Mouse (Mus musculus): ENCODE data around the gene Dlx6. TPM values are rescaled to one million over a fixed set of nuclear protein-coding genes. Genes with fewer than 3 reads are reported as not detected.

Dlx6 gene
- polyA plus RNA-seq, 1 experiment from 2014 or later, result not detected

DNA sequence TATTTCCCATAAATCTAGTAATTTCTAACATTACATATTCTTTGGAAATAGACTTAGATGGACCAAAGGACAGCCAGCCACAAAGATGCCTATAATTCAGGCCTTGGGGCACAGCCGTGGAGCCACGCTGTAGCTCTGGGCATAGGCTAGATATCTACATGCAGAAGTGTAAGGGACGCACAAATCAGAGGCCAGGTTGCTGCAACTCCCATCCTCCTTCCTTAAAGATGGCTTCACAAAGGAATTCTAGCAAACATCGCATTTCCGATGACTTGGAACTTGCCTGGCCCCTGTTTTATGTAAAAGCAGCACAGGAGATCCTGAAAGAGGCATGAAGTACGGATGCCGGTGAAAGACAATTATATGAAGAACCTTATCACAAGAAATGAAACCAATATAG is 13.6 kb downstream of the Dlx6 start:
- no peak overlapping the region for H3K27ac ChIP-seq (replicated peaks; ENCODE audit: low read depth, low read length)
- WGBS, result 3% methylated on average over 7 of the region's 7 CpGs
- no peak overlapping the region for H3K4me2 ChIP-seq (ENCODE audit: low read length)

DNA sequence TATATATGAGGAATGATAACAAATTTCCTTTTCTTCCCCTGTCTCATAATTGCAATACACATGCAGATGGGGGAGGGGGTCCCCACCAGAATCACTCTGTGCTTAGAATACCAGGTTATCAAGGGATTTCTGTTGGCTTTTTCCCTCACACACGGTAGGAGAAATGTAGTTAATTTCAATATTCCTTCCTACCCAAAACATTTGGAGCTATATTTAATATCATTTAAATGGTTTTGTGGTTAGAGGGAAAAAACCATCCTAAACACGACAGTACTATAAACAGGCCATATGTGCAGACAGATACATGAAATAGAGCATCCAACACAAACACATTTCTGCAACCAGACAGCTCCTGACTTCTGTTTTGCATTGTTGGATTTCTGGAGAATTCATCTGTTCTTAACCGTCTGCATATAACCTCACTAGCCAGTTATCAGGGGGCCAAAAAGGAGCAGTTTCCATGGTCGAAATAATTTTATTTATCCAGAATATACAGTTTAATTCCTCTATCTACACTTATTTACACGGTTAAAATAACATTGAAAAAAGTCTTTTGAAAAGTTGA is 14.3 kb downstream of the Dlx6 start:
- DNase-seq, result peak; percentile 35

More for the DNA sequence above, 13.6 kb downstream of the Dlx6 start:
- Histone ChIP-seq H3K4me1 (ENCODE audit: control insufficient read depth, insufficient read depth, low read length) (peaks cover 6% of the 10 kb centered on the region), H3K27me3 (ENCODE audit: control insufficient read depth, insufficient read depth, low read length) (peaks cover 98% of the 10 kb centered on the region), H3K4me3 (replicated peaks; ENCODE audit: low read depth, low read length) (no peak overlapping the region), H3K36me3 (ENCODE audit: control insufficient read depth, insufficient read depth, low read length) (no peaks in the 10 kb centered on the region), H3K9ac (replicated peaks; ENCODE audit: low read length) (0 out of 2 replicates have a peak overlapping the region, but pooled peaks have one; percentile 2), H3K9me3 (ENCODE audit: control insufficient read depth, low read length) (no peaks in the 10 kb centered on the region)
- ATAC-seq (ENCODE audit: low FRiP score, low TSS enrichment) (no peak), DNase-seq (peak; percentile 31)

DNA sequence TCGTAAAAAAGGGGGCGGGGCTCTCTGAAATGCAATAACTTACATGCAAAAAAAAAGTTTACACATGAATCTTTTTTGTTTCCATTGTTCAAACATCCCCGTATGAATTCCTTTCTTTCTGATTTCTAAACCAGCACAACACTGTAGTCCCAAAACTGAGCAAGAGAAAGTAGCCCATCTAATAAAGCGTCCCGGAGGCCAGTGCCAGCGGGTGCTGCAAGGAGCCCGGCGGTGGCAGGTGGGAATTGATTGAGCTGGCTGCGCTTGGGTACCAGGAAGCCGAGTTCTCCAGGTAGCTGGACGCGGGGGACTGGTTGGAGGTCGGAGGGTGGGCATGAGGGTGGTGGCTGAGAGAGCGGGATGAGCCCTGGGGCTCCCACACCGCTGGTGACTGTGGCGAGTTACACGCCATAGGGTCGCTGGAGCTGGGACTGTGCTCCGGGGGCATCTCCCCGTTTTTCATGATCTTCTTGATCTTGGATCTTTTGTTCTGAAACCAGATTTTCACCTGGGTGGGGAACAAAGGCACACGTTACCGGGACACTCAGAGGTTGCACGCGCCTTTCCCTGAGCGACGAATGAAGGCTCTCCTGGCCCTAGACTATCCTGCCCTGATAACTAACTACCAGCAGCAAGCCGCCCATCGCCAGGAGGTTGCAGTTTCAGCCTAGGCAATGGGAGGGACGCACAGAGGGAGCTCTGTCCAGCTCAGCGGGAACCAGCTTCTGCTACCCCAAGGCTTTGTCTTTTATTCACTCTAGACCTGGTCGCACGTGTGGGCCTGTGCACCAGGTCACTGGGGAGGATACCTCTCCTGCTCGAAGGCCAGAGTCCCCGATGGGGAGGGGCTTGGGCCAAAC is 15.1 kb downstream of the Dlx6 start:
- H3K27me3 ChIP-seq (ENCODE audit: control insufficient read depth, insufficient read depth, low read length), result peaks cover 98% of the 10 kb centered on the region
- no peaks in the 10 kb centered on the region for H3K9me3 ChIP-seq (ENCODE audit: control insufficient read depth, low read length)
- no peaks in the 10 kb centered on the region for H3K36me3 ChIP-seq (ENCODE audit: control insufficient read depth, insufficient read depth, low read length)
- H3K27ac ChIP-seq (replicated peaks; ENCODE audit: low read depth, low read length), result no peak overlapping the region
- no peak overlapping the region for H3K9ac ChIP-seq (replicated peaks; ENCODE audit: low read length)
- ATAC-seq (ENCODE audit: low FRiP score, low TSS enrichment) (0 out of 2 replicates have a peak, but pooled peaks have one; percentile 5), DNase-seq (peak; percentile 39)
- 1% methylated on average over 34 of the region's 34 CpGs for WGBS
- 0 out of 2 replicates have a peak overlapping the region, but pooled peaks have one; percentile 8 for H3K4me3 ChIP-seq (replicated peaks; ENCODE audit: low read depth, low read length)
- H3K4me1 ChIP-seq (ENCODE audit: control insufficient read depth, insufficient read depth, low read length), result peaks cover 8% of the 10 kb centered on the region
- H3K4me2 ChIP-seq (ENCODE audit: low read length), result peak overlapping the region; percentile 10; the same call in 1 of the 2 replicates

More for the DNA sequence above, 14.3 kb downstream of the Dlx6 start:
- no peak for ATAC-seq (ENCODE audit: low FRiP score, low TSS enrichment)
- no peak overlapping the region for H3K27ac ChIP-seq (replicated peaks; ENCODE audit: low read depth, low read length)
- H3K9ac ChIP-seq (replicated peaks; ENCODE audit: low read length), result no peak overlapping the region
- peaks cover 8% of the 10 kb centered on the region for H3K4me1 ChIP-seq (ENCODE audit: control insufficient read depth, insufficient read depth, low read length)
- WGBS, result 5% methylated on average over 5 of the region's 5 CpGs
- H3K36me3 ChIP-seq (ENCODE audit: control insufficient read depth, insufficient read depth, low read length), result no peaks in the 10 kb centered on the region
- H3K9me3 ChIP-seq (ENCODE audit: control insufficient read depth, low read length), result no peaks in the 10 kb centered on the region
- H3K27me3 ChIP-seq (ENCODE audit: control insufficient read depth, insufficient read depth, low read length), result peaks cover 98% of the 10 kb centered on the region
- H3K4me2 ChIP-seq (ENCODE audit: low read length), result no peak overlapping the region
- no peak overlapping the region for H3K4me3 ChIP-seq (replicated peaks; ENCODE audit: low read depth, low read length)

DNA sequence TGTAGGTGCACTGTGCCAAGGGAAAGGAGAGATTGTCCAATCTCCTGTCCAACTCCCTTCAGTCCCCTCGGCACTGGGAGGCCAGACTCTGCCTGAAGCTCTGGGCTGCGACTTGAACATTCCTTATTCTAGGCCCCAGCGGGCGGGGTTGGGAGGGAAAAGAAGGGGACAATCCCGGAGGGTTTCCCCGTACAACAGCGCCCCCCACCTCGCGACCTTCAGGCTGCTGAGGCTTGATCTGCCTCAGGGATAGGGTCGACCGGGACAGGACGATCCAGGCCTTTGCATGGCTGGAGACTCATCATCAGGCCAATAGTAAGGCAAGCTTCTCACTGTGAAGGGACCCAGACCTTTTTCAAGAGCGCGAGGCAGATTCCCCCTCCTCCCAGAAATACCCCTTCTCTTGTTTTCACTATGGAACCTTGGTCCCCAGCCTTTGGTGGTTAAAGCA is 15.7 kb downstream of the Dlx6 start:
- no peak for ATAC-seq (ENCODE audit: low FRiP score, low TSS enrichment)
- Histone ChIP-seq H3K27ac (replicated peaks; ENCODE audit: low read depth, low read length) (no peak overlapping the region), H3K27me3 (ENCODE audit: control insufficient read depth, insufficient read depth, low read length) (peaks cover 98% of the 10 kb centered on the region), H3K9me3 (ENCODE audit: control insufficient read depth, low read length) (no peaks in the 10 kb centered on the region), H3K4me3 (replicated peaks; ENCODE audit: low read depth, low read length) (0 out of 2 replicates have a peak overlapping the region, but pooled peaks have one; percentile 8), H3K36me3 (ENCODE audit: control insufficient read depth, insufficient read depth, low read length) (no peaks in the 10 kb centered on the region), H3K9ac (replicated peaks; ENCODE audit: low read length) (no peak overlapping the region; the same call in 1 of the 2 replicates), H3K4me1 (ENCODE audit: control insufficient read depth, insufficient read depth, low read length) (peaks cover 8% of the 10 kb centered on the region), H3K4me2 (ENCODE audit: low read length) (peak overlapping the region; percentile 10)
- under 1% methylated on average over 14 of the region's 14 CpGs for WGBS
- peak; percentile 42 for DNase-seq

DNA sequence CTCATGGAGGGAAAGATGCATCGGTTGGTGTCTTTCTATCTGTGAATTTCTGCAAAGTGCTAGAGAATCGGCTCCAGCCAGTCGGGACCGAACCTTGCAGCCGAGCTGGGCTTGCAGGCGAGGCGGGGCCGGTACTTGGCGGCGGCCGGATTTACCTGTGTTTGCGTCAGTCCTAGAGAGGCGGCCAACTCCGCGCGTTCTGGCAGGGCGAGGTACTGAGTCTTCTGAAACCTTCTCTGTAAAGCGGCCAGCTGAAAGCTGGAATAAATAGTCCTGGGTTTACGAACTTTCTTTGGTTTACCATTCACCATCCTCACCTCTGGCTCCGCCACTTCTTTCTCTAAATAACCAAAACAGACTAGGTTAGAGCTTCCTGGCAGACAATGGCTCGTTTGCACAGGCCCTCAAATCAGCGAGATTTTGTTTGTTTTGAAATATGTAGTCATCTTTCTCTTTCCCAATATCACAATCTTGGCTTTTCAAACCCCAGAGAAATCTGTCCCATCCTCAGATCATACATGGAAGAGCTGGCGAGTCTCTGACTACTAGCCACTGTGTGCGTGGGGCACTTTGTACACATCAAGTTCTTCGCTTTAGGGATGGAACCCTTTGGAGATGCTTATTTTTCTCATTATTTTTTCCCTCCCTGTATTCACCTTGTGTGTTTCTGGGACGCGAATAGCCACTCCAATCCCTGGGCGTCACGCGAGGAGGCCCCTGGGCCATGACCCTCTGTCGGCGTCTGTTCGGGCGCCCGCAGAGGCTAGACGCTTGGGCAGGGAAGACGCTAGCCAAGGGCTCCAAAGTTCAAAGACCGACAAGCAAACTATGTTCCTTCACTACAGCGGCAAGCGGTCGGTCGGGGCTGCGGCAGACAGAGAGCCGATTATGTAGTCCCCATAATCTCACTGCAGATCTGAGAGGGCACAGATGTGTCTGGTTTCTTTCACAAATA is 16.5 kb downstream of the Dlx6 start:
- H3K9me3 ChIP-seq (ENCODE audit: control insufficient read depth, low read length), result no peaks in the 10 kb centered on the region
- no peak overlapping the region for H3K4me2 ChIP-seq (ENCODE audit: low read length)
- under 1% methylated on average over 44 of the region's 44 CpGs for WGBS
- H3K4me3 ChIP-seq (replicated peaks; ENCODE audit: low read depth, low read length), result peak overlapping the region; percentile 39
- peaks cover 8% of the 10 kb centered on the region for H3K4me1 ChIP-seq (ENCODE audit: control insufficient read depth, insufficient read depth, low read length)
- H3K27me3 ChIP-seq (ENCODE audit: control insufficient read depth, insufficient read depth, low read length), result peaks cover 98% of the 10 kb centered on the region
- ATAC-seq (ENCODE audit: low FRiP score, low TSS enrichment) (no peak), DNase-seq (peak; percentile 54)
- no peak overlapping the region for H3K9ac ChIP-seq (replicated peaks; ENCODE audit: low read length)
- H3K27ac ChIP-seq (replicated peaks; ENCODE audit: low read depth, low read length), result no peak overlapping the region
- no peaks in the 10 kb centered on the region for H3K36me3 ChIP-seq (ENCODE audit: control insufficient read depth, insufficient read depth, low read length)

DNA sequence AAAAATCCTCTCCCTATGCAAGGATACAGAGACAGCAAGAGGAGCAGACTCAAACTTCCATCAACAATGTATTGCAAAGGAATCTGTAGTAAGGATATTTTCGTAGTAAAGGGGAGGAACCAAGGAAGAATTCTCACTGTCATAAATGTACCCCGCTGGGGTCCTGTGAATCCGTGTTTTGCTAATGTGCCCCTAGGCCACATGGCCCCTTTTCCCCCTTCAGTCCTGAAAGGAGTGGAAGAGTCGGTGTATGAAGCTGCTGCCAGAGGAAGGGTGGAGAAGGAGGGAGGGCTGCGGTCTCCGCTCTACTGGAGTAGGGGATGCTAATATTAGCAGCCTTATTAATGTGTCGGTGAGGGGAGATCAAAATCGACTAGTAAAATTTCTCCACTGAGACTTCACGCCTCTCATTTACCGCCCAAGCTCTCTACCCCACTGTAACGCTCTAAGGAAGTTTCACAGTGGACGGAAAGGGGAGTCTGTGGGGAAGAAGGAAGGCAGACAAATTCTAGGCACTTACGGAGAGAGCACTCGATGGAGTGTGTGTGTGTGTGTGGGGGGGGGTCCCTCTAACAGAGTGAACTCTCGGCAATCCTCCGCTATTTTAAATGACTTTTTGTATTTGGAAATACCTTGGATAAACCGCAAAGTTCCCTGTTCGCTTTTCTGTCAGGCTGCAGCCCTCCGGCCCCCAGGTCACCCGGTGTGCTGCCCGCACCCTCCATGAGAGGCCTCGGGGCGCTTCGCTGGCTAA is 17.4 kb downstream of the Dlx6 start:
- Histone ChIP-seq H3K27me3 (ENCODE audit: control insufficient read depth, insufficient read depth, low read length) (peaks cover 91% of the 10 kb centered on the region), H3K27ac (replicated peaks; ENCODE audit: low read depth, low read length) (no peak overlapping the region), H3K4me2 (ENCODE audit: low read length) (peak overlapping the region; percentile 78), H3K36me3 (ENCODE audit: control insufficient read depth, insufficient read depth, low read length) (no peaks in the 10 kb centered on the region), H3K9me3 (ENCODE audit: control insufficient read depth, low read length) (no peaks in the 10 kb centered on the region), H3K4me3 (replicated peaks; ENCODE audit: low read depth, low read length) (peak overlapping the region; percentile 39), H3K9ac (replicated peaks; ENCODE audit: low read length) (no peak overlapping the region; the same call in 1 of the 2 replicates), H3K4me1 (ENCODE audit: control insufficient read depth, insufficient read depth, low read length) (peaks cover 8% of the 10 kb centered on the region)
- DNase-seq (peak; percentile 31), ATAC-seq (ENCODE audit: low FRiP score, low TSS enrichment) (no peak)
- WGBS, result 1% methylated on average over 24 of the region's 24 CpGs

DNA sequence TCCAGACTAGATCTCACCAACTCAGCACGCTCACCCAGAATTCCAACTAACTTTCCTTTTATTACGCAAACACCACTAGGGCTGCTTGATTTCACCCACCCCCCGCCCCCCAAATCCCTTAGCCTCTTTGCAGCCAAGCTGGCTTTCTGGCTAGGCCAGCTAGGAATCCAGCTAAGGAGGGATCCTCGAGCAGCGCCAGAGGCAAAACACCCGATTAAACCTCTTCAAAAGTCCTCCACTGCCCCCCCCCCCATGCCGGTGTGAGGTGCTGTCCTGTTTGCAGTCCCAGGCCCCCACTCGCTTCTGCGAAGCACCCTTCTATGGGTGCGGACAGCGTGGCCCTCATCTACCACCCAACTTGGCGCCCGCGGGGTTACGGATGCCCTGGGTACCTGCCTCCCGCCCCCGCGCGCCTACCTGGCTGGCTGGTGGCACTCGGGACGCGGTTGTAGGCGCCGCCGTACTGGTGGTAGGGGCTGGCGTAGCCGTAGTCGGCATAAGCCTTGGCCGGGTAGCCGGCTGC is 18.0 kb downstream of the Dlx6 start:
- 1% methylated on average over 30 of the region's 30 CpGs for WGBS
- 0 out of 2 replicates have a peak overlapping the region, but pooled peaks have one; percentile 37 for H3K27ac ChIP-seq (replicated peaks; ENCODE audit: low read depth, low read length)

More for the DNA sequence above, 18.0 kb downstream of the Dlx6 start:
- peak overlapping the region; percentile 78 for H3K4me2 ChIP-seq (ENCODE audit: low read length)
- no peaks in the 10 kb centered on the region for H3K9me3 ChIP-seq (ENCODE audit: control insufficient read depth, low read length)
- DNase-seq (no peak), ATAC-seq (ENCODE audit: low FRiP score, low TSS enrichment) (0 out of 2 replicates have a peak, but pooled peaks have one; percentile 1)
- peak overlapping the region; percentile 39 for H3K4me3 ChIP-seq (replicated peaks; ENCODE audit: low read depth, low read length)
- peak overlapping the region; percentile 39; the same call in 1 of the 2 replicates for H3K9ac ChIP-seq (replicated peaks; ENCODE audit: low read length)
- peaks cover 8% of the 10 kb centered on the region for H3K4me1 ChIP-seq (ENCODE audit: control insufficient read depth, insufficient read depth, low read length)
- no peaks in the 10 kb centered on the region for H3K36me3 ChIP-seq (ENCODE audit: control insufficient read depth, insufficient read depth, low read length)
- peaks cover 85% of the 10 kb centered on the region for H3K27me3 ChIP-seq (ENCODE audit: control insufficient read depth, insufficient read depth, low read length)
